Mouse (Mus musculus) CH12.LX (cell line): ENCODE measurements at regions not wholly inside any gene's neighbourhood (a gene's known extent, or its start where the extent isn't known, plus 50 kb on each side); places are given as distances from the start of the nearest gene placed in this dataset.

Experiments used
- CTCF ChIP-seq, 2 experiments: IDR thresholded peaks in 1 of 2; conservative IDR thresholded peaks in 1 of 2; 2 replicates each; pipeline ENCODE4 v1.5.1; 2011 to 2012; ENCODE audit warnings: low read depth in 2 of 2, low read length in 2 of 2, improper control_type of control experiment in 1 of 2, inconsistent platforms in 1 of 2, mild to moderate bottlenecking in 1 of 2, moderate library complexity in 1 of 2
- ETS1 ChIP-seq: conservative IDR thresholded peaks from 2 replicates; pipeline ENCODE4 v1.6.1; 2012; ENCODE audit warnings: low read depth, mild to moderate bottlenecking, inconsistent platforms, low read length, improper control_type of control experiment, moderate library complexity
- KAT2A ChIP-seq: IDR thresholded peaks from 2 replicates; pipeline ENCODE4 v1.6.1; 2012; ENCODE audit warnings: low read length, improper control_type of control experiment, inconsistent platforms; ENCODE audit not compliant: insufficient replicate concordance
- MAZ ChIP-seq: IDR thresholded peaks from 2 replicates; pipeline ENCODE4 v1.6.1; 2012; ENCODE audit warnings: low read depth, mild to moderate bottlenecking, inconsistent platforms, low read length, improper control_type of control experiment, moderate library complexity
- MEF2A ChIP-seq: IDR thresholded peaks from 2 replicates; pipeline ENCODE4 v1.6.1; 2014; ENCODE audit warnings: low read depth, mild to moderate bottlenecking, inconsistent platforms, low read length, improper control_type of control experiment, borderline replicate concordance
- NRF1 ChIP-seq: IDR thresholded peaks from 2 replicates; pipeline ENCODE4 v1.6.1; 2014; ENCODE audit warnings: low read depth, mild to moderate bottlenecking, inconsistent platforms, low read length, improper control_type of control experiment, moderate library complexity
- TCF12 ChIP-seq: IDR thresholded peaks from 2 replicates; pipeline ENCODE4 v1.6.1; 2014; ENCODE audit warnings: low read depth, mild to moderate bottlenecking, inconsistent platforms, low read length, improper control_type of control experiment
- USF2 ChIP-seq: conservative IDR thresholded peaks from 2 replicates; pipeline ENCODE4 v1.6.1; 2011; ENCODE audit warnings: low read depth, low read length, improper control_type of control experiment

DNA sequence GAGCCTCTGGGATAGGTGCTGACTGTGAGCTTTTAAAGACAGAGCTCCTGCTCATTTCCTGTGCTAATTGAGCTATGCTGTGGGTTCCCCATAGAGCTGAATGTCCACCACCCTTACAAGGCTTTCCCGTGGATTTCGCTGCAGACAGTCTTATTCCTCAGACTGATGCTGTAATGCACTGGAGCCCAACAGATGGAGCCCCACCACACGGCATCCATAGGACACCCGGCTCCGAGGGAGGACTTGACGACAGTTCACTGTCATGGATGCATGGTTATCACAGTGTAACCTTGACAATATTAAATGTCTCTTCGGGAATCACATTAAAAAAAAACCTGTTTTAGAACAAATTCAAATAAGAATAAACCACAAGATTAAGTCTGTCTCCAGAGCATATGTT, 265.2 kb upstream of the BB014433 start:
- TF ChIP-seq USF2: no peak
- TF ChIP-seq NRF1: no peak
- no peak for TF ChIP-seq MEF2A
- TF ChIP-seq CTCF (conservative IDR thresholded peaks at IDR 0.05 in 1 of 2, IDR thresholded peaks at IDR 0.05 in 1 of 2; ENCODE audit: low read depth in 2 of 2, low read length in 2 of 2): no peak
- no peak for TF ChIP-seq TCF12
- TF ChIP-seq MAZ: no peak
- TF ChIP-seq KAT2A: no peak
- no peak for TF ChIP-seq ETS1
